Mouse (Mus musculus) olfactory bulb, adult 2 months (tissue): ENCODE results near the gene Vamp2. TPM values are rescaled to one million over a fixed set of nuclear protein-coding genes. Genes with fewer than 3 reads are reported as not detected.

Source experiments
- H3K27ac ChIP-seq: fragments of 200-500 bp; 2 replicates; pipeline ENCODE4 v1.5.1; 2012; ENCODE audit warnings: low read depth, low read length; ENCODE audit not compliant: insufficient read depth
- H3K4me1 ChIP-seq: fragments of 200-500 bp; 2 replicates; pipeline ENCODE4 v1.6.1; 2012; ENCODE audit warnings: low read length; ENCODE audit not compliant: control insufficient read depth, insufficient read depth
- H3K4me3 ChIP-seq: fragments of 200-500 bp; 2 replicates; pipeline ENCODE4 v1.5.1; 2012; ENCODE audit warnings: mild to moderate bottlenecking, low read depth, low read length, moderate library complexity; ENCODE audit not compliant: insufficient read depth
- CTCF ChIP-seq: fragments of 200-500 bp; IDR thresholded peaks from 2 replicates; pipeline ENCODE4 v1.5.1; 2012; ENCODE audit warnings: low read depth, mild to moderate bottlenecking, low read length, moderate library complexity; ENCODE audit not compliant: insufficient read depth
- POLR2A ChIP-seq: fragments of 200-500 bp; IDR thresholded peaks from 2 replicates; pipeline ENCODE4 v1.6.1; 2012; ENCODE audit warnings: mild to moderate bottlenecking, low read depth, low read length, moderate library complexity; ENCODE audit not compliant: insufficient read depth
- WGBS: fragments of 180-500 bp; shearing (Covaris S2); methylation state at CpG from one replicate; pipeline ENCODE4 v1.1.7; 2018; 5-methylcytosine and 5-hydroxymethylcytosine counted together
- polyA plus RNA-seq: library from polyadenylated mRNA; stranded (reverse); fragments of >200 nt; gene quantifications from 2 replicates; pipeline ENCODE4 v1.2.4, GENCODE M21; 2012; ENCODE audit warnings: low replicate concordance; ENCODE audit not compliant: missing spikeins, insufficient read depth, insufficient read length

Gene Vamp2
- polyA plus RNA-seq, 1 experiment = 348 TPM

- peaks cover 7% of the 10 kb centered on the region for H3K4me1 ChIP-seq
- H3K4me3 ChIP-seq = no peak overlapping the region
- 75% methylated on average over 3 of the region's 3 CpGs for WGBS
- H3K27ac ChIP-seq = no peak overlapping the region
- TF ChIP-seq POLR2A = no peak
- TF ChIP-seq CTCF = no peak
Measured at GRCm38 (mm10) chr11:69114018-69114417, 25.7 kb downstream of the Vamp2 start.

- Histone ChIP-seq H3K27ac (no peak overlapping the region), H3K4me1 (peaks cover 6% of the 10 kb centered on the region), H3K4me3 (no peak overlapping the region)
- TF ChIP-seq POLR2A (no peak), CTCF (no peak)
- 84% methylated on average over 3 of the region's 3 CpGs for WGBS
Measured at GRCm38 (mm10) chr11:69114621-69115020, 26.3 kb downstream of the Vamp2 start.

DNA sequence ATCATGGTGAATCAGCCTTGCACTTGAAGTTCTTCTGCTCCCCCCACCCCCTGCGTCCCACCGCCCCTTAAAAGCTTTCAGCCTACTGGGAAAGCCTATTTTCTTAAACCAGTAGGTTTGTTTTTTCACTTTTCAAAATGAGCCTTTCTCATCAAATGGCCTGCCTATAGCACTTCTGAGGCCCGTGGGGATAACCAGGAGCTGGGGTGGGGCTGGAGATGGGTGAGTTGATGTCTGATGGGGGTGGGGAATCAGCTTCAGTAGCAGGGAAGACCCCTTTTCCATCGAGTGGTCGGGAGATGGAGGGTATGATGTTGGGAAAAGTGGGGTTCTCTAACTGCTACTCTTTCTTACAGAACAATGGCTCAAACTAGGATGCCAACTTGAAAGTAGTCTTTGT lies 28.6 kb downstream of the Vamp2 start:
- WGBS = 60% methylated on average over 5 of the region's 5 CpGs
- Histone ChIP-seq H3K4me3 (no peak overlapping the region), H3K27ac (no peak overlapping the region), H3K4me1 (peaks cover 19% of the 10 kb centered on the region)
- TF ChIP-seq CTCF (no peak), POLR2A (no peak)

GRCm38 (mm10) chr11:69117737-69118695 lies 29.7 kb downstream of the Vamp2 start:
- under 1% methylated on average over 45 of the region's 45 CpGs for WGBS
- TF ChIP-seq CTCF = no peak
- no peak for TF ChIP-seq POLR2A
- Histone ChIP-seq H3K4me3 (peak overlapping the region; percentile 79), H3K27ac (peak overlapping the region; percentile 68), H3K4me1 (peaks cover 19% of the 10 kb centered on the region)

GRCm38 (mm10) chr11:69118765-69119164 lies 30.5 kb downstream of the Vamp2 start:
- Histone ChIP-seq H3K27ac (no peak overlapping the region), H3K4me1 (peaks cover 19% of the 10 kb centered on the region), H3K4me3 (peak overlapping the region; percentile 79; the same call in 1 of the 2 replicates)
- no peak for TF ChIP-seq POLR2A
- no peak for TF ChIP-seq CTCF
- 6% methylated on average over 15 of the region's 15 CpGs for WGBS

GRCm38 (mm10) chr11:69119446-69120155 lies 31.3 kb downstream of the Vamp2 start:
- WGBS = 72% methylated on average over 14 of the region's 14 CpGs
- Histone ChIP-seq H3K4me3 (no peak overlapping the region), H3K4me1 (peaks cover 19% of the 10 kb centered on the region), H3K27ac (no peak overlapping the region)
- TF ChIP-seq CTCF (no peak), POLR2A (no peak)

GRCm38 (mm10) chr11:69120221-69121000 lies 32.1 kb downstream of the Vamp2 start, which contains the start of gene Hes7:
Hes7 (plus strand) TSS chr11:69120404.
- Histone ChIP-seq H3K4me3 (peak within 1 kb of the TSS; percentile 78), H3K27ac (no peak within 1 kb of the TSS), H3K4me1 (peaks cover 20% of the 10 kb centered on the region)
- TF ChIP-seq CTCF (no peak), POLR2A (no peak)
- WGBS = 24% methylated on average over 27 of the region's 27 CpGs

DNA sequence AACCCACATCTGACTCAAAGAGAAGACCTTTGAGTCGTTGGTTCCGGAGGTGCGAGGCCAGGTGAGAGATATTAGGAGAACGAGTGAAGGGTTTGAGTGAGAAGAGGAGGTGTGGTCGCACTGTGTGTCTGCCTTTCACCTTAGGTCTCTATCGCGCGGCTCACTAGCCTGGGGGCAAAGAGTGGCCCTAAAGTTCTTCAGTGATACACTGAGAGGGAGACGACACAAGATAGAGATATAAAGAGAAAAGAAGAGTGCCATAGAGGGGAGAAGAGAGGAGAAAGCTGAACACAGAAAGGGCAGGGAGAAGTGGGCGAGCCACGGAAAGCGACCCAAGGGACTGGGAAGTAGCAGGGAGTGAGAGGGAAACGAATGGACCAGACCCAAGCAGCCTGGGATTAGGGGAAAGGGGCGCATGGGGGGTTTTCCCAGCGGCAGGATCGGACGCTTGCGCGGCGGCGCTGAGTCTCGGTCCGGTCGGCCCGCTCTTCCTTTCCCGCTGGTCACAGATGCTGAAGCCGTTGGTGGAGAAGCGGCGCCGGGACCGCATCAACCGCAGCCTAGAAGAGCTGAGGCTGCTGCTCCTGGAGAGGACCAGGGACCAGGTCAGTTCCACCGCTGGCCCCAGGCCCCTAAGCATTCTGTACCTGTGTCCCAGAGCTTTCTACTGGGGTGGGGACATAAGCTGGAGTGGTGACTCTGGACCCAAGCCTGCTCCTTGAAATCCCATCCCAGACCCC lies 32.9 kb downstream of the Vamp2 start:
- H3K4me3 ChIP-seq = peak overlapping the region; percentile 78
- 10% methylated on average over 33 of the region's 33 CpGs for WGBS
- TF ChIP-seq POLR2A = no peak
- TF ChIP-seq CTCF = no peak
- H3K27ac ChIP-seq = no peak overlapping the region
- peaks cover 23% of the 10 kb centered on the region for H3K4me1 ChIP-seq
